Mouse (Mus musculus) gonadal fat pad, adult 2 months (tissue): Measurements from ENCODE around the gene Add3. TPM values are rescaled to one million over a fixed set of nuclear protein-coding genes. Genes with fewer than 3 reads are reported as not detected.
A peak's percentile ranks its signal among the peaks of the same experiment; 100 is the strongest.

ENCODE experiments used
- DNase-seq: peaks from one replicate; pipeline ENCODE4 v3.0.0-alpha.2; 2012; ENCODE audit warnings: low read depth
- polyA plus RNA-seq: library from polyadenylated mRNA; depleted of rRNA; stranded (reverse); fragments of >200 nt; gene quantifications from 2 replicates; pipeline ENCODE4 v1.2.3, GENCODE M21; 2012

Add3 gene
- polyA plus RNA-seq, 1 experiment, result 31.6 TPM

- no peak for DNase-seq
Observed at GRCm38 (mm10) chr19:53230942-53231815, 90.9 kb downstream of the Add3 start.

- no peak for DNase-seq
Observed at GRCm38 (mm10) chr19:53233586-53233985, 93.3 kb downstream of the Add3 start.

GRCm38 (mm10) chr19:53241806-53242205, 101.6 kb downstream of the Add3 start:
- DNase-seq, result no peak

- DNase-seq, result no peak
Observed at GRCm38 (mm10) chr19:53243956-53244355, 103.7 kb downstream of the Add3 start.

GRCm38 (mm10) chr19:53247558-53247957, 107.3 kb downstream of the Add3 start:
- DNase-seq, result no peak

- DNase-seq, result no peak
Observed at GRCm38 (mm10) chr19:53248023-53248494, 107.8 kb downstream of the Add3 start.

- no peak for DNase-seq
Observed at GRCm38 (mm10) chr19:53251015-53251414, 110.8 kb downstream of the Add3 start.

GRCm38 (mm10) chr19:53251656-53252055, 111.4 kb downstream of the Add3 start:
- DNase-seq, result peak; percentile 33

- DNase-seq, result peak; percentile 13
Observed at GRCm38 (mm10) chr19:53252111-53253028, 112.1 kb downstream of the Add3 start.

- DNase-seq, result no peak
Observed at GRCm38 (mm10) chr19:53256361-53256760, 116.1 kb downstream of the Add3 start.

- DNase-seq, result no peak
Observed at GRCm38 (mm10) chr19:53256991-53257594, 116.8 kb downstream of the Add3 start.

GRCm38 (mm10) chr19:53257631-53258560, 117.7 kb downstream of the Add3 start:
- no peak for DNase-seq

- DNase-seq, result no peak
Observed at GRCm38 (mm10) chr19:53258740-53259506, 118.7 kb downstream of the Add3 start.

- DNase-seq, result no peak
Observed at GRCm38 (mm10) chr19:53259541-53259940, 119.3 kb downstream of the Add3 start.

- DNase-seq, result no peak
Observed at GRCm38 (mm10) chr19:53260261-53260660, 120.0 kb downstream of the Add3 start.

GRCm38 (mm10) chr19:53260828-53261227, 120.6 kb downstream of the Add3 start:
- no peak for DNase-seq

- no peak for DNase-seq
Observed at GRCm38 (mm10) chr19:53262061-53262460, 121.8 kb downstream of the Add3 start.

- no peak for DNase-seq
Observed at GRCm38 (mm10) chr19:53263859-53264733, 123.9 kb downstream of the Add3 start.
